Mouse (Mus musculus): Measurements from ENCODE around the gene Reck.

The Reck gene

DNA sequence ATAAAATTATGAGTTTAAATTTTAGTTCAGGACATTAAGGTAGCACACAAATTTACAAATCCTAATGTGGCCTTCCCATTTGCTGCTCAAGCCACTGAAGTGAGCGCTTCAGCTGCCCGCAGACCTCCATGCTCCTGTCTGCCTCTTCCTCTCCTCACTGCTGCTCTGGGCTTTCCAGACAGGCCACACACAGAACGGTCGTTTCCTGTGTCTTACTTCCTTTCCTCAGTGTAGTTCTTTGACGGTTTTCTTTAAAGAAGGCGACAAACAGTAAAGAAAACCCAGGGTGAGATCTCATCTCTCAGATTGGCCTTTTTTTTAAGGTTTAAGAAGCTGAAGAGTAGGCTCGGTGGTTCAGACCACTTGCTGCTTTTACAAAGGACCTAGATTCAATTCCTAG is 28.4 kb downstream of the Reck start:
- DNase-seq (ENCODE audit: low spot score in 2 of 2) = peak in 1 of 2 experiments; percentile 41

DNA sequence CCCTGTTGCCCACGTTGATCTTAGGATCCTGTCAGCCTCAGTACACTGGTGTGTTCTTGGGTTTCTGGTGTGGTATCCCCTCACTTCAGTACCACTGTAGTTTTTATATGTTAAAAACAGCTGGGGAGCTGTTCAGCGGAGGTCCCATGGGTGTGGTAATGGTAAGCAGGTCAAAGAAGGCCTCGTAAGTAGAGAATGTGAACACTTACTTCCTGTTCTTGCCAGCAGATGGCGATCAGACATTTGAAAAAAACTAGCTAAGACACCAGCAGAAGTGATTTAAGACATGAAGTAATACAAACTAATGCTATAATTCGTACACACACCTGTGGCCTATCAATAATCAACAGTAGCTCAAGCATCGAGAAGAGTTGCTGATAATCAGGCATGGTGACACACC is 31.1 kb downstream of the Reck start:
- peak; percentile 49 to 65 for DNase-seq (ENCODE audit: low spot score in 2 of 2)

- DNase-seq (ENCODE audit: low spot score in 2 of 2) = no peak
Measured at GRCm38 (mm10) chr4:43918221-43918620, 42.9 kb downstream of the Reck start.

GRCm38 (mm10) chr4:43920602-43921001 is 45.3 kb downstream of the Reck start:
- no peak for DNase-seq (ENCODE audit: low spot score in 2 of 2)

DNA sequence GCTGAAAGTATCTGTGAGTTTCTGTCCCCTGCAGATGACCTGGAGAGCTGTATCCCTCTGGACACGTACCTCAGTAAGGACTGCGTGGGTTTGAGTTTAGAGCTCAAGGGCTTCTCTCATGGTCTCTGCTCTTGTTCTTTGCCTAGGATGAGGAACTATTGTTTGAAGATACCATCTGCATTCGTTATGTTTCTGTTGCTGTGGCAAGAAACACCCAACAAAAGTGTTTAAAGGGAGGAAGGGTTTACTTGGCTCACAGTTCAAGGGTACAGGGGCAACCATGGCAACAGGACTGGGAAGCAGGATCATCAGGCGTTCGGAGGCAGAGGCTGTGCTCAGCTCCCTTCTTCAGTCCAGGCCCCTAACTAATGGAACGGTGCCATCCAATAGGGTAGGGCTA is 49.8 kb downstream of the Reck start:
- DNase-seq (ENCODE audit: low spot score in 2 of 2) = no peak

- DNase-seq (ENCODE audit: low spot score in 2 of 2) = peak; percentile 39 to 80
Measured at GRCm38 (mm10) chr4:43925779-43926178, 50.4 kb downstream of the Reck start.

- peak; percentile 14 to 46 for DNase-seq (ENCODE audit: low spot score in 2 of 2)
Measured at GRCm38 (mm10) chr4:43927826-43928225, 52.5 kb downstream of the Reck start.

DNA sequence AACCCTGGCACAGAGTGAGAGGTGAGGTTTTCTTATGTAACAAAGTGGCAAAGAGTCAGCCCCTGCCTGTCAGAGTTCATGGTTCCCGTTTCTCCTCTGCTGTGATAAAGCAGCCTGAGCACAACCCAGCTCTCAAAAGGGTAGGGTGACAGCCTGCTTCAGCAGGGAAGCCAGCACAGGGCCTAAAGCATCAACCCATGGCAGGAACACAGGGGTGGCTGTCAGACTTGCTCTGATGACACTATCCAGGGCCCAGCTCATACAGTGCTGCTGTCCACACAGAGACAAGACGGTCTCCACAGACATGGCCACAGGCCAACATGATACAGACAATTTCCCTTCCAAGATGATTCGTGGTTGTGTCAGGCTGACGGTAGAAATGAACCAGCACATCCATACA is 56.5 kb downstream of the Reck start:
- no peak for DNase-seq (ENCODE audit: low spot score in 2 of 2)

- no peak for DNase-seq (ENCODE audit: low spot score in 2 of 2)
Measured at GRCm38 (mm10) chr4:43936186-43936585, 60.9 kb downstream of the Reck start.

DNA sequence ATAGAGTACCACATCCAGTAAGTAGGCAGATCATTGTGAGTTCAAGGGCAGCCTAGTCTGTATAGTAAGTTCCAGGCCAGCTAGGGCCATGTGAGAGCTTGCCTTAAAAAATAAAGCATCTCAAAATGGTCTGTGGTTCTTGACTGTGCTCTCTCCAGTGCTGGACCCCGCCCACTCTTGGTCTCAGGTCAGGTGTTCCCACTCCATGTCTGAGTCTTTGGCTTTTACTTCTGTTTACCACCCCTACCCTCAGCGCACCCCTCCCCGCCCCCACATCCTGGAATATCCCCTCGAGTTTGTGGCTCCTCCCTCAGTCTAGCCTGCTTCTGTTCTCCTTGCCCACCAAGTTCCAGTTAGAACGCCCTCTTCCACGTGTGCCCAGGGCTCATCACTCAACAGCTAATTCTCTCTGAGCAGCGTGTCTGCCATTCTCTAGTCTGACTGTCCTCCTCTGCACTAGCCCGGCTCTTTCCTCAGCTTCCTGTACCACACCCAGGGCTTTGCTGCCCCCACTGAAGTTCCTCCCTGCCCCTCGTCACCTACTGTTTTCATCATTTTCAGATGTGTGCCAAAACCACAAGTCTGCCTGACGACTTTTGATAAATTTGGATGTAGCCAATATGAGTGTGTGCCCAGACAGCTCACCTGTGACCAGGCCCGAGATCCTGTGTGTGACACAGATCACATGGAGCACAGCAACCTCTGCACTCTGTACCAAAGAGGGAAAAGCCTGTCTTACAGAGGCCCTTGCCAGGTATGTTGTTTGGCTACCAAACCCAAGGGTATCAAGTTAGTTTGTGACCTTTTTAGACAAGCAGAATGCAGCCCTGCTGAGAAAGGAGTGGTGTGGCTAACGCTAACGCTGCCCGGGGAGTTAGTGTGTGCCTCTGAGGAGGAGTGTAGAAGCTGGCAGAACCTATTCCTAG is 61.7 kb downstream of the Reck start:
- DNase-seq (ENCODE audit: low spot score in 2 of 2) = no peak

GRCm38 (mm10) chr4:43941315-43941714 is 66.0 kb downstream of the Reck start:
- DNase-seq (ENCODE audit: low spot score in 2 of 2) = no peak

GRCm38 (mm10) chr4:43942421-43942820 is 67.1 kb downstream of the Reck start:
- DNase-seq (ENCODE audit: low spot score in 2 of 2) = no peak

DNA sequence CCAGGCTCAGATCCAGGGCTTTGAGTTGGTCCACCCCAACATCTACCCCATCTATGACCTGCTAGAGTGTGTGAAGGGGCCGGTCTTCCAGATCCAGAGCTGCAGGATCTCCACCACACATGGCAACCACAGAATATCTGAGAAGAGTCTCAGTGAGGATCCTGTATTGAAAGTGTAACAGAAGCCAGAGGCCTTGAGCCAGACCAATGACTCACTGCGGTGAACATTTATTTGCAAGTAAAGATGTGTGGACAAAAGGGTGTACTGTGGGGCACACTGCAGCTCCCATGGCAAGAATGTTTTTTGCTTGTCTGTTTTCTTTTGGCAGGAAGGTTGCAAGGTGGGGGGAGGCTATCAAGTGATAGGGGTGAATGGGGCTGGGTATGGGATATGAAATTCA is 72.2 kb downstream of the Reck start:
- no peak for DNase-seq (ENCODE audit: low spot score in 2 of 2)

DNA sequence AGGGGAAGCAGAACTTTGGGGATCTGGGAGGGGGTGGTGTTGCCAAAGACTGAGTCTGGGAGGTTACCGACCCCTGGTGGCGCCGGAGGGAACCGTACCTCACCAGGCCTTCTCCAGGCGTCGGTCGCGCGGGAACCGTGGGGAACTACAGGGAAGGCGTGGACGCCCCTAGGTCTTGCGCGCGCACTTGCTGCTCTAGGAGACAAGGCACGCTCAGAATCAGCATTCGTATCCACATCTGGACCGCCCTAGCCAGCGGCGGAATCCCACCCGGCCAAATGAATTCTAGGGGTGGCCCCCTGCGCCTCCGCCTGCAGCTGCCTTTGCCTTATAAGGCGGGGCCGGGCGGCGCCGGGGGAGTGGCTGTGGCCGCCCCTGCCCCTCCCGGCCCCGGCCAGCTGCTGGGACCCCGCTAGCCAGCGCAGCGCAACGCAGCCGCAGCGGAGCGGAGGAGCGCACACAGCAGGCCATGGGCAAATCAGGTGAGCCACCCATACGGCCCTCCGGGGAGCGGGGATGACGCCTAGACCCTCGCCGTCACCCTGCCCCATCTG is 82.0 kb downstream of the Reck start, which contains the start of gene Glipr2:
TSS of gene Glipr2 (plus strand) at position 110 of the 554 bp plus-strand sequence.
- DNase-seq (ENCODE audit: low spot score in 2 of 2) = peak; percentile 75 to 88

GRCm38 (mm10) chr4:43957846-43958461 is 82.6 kb downstream of the Reck start:
- DNase-seq (ENCODE audit: low spot score in 2 of 2) = peak; percentile 33 to 50

DNA sequence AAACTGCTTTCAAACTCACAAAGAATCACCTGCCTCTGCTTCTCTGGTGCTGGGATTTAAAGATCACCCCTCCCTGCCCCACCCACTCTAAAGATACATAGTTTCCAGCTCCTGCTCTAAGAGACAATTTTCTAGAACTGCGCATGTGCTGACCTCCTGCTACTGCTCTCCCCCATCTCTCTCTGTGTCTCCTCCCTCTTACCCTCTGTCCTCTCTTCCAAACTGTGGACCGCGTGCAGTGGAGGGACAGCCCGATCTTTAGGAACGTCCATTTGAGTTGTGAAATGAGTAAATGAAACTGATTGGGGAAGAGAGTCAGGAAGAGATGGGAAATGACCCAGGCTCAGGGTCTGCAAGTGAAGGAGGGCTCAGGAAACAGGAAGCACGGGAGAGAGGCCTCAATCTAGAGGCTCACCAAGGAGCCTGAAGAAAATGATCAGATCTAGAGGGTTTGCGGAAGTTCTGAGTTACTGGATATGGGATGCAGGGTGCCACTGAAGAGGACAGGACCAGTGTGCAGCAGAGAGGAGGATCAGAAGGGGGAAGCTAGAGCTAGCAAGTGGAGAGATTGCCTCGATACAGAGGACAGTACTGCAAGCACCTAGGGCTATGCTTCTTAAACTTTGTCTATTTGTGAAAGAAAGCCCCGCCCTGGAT is 84.3 kb downstream of the Reck start:
- no peak for DNase-seq (ENCODE audit: low spot score in 2 of 2)

- DNase-seq (ENCODE audit: low spot score in 2 of 2) = no peak
Measured at GRCm38 (mm10) chr4:43960207-43960606, 84.9 kb downstream of the Reck start.

GRCm38 (mm10) chr4:43964326-43964833 is 89.0 kb downstream of the Reck start:
- no peak for DNase-seq (ENCODE audit: low spot score in 2 of 2)

DNA sequence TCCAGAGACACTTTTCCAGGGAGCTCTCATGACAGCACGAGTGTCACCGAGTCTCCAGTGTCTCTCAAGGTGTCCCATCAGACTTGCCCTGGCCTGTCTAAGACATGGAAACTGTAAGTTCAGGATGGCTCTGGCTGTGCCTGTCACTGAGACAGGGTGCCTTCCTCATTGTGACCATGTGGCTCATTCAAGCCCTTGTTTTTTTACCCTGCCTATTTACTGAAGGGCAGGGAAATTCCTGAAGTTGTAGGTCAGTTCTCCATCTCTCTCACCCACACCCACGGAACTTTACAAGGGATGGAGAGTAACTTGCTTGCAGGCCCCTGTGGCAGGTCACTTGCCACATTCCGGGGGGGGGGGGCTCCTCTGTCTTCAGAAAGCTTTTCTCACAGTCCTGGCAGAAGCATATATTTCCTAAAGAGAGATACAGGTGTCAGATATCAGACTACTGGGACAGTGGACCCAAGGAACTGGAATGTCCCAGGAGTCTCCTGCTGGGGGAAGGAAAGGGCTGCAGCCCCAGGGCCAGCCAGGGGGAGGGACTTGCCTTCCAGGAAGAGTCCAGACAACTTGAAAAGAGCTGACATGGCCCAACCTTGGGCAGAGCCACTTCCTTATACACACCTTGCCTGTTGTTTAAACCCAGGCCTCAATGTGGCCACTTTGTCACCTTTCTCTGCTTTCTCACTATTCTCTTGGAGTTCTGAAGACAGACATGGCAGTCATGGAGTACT is 89.8 kb downstream of the Reck start:
- DNase-seq (ENCODE audit: low spot score in 2 of 2) = no peak

DNA sequence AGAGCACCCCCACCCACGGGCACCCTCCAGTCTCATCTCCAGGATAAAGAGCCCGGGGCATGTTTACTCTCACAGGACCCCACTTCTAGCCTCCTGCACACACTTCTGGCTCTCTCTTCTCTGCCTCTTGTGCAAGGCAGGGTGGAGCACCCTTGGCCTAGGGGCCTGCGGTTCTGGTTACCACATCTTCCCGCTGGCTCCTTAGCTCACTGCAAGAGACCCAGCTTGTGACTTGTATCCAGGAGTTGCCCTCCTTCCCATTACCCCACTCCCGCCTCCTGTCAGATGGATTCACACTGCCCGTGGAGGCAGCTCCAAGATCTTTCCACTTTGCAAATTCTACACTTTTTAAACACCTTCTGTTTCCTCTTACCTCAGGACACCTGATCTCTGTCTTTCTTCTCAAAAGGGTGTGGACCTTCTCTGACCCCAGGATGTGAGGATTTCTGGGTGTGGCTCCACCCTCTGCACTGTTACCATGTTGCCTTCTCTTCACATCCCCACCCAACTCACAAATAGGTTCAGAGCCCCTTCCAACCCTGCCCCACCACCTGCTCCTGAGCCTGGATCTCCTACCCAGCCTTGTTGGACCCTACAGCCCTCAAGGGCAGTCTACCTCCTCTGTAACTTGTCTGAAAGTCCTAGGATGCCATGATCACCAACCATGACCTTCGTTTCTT is 90.7 kb downstream of the Reck start:
- DNase-seq (ENCODE audit: low spot score in 2 of 2) = no peak

GRCm38 (mm10) chr4:43968650-43969049 is 93.3 kb downstream of the Reck start:
- DNase-seq (ENCODE audit: low spot score in 2 of 2) = no peak

Data from thymus, postnatal 10 days (tissue).